Mouse (Mus musculus) lung, embryonic 14.5 days (tissue): ENCODE measurements around the gene Hdgfl2. TPM values are rescaled to one million over a fixed set of nuclear protein-coding genes. Genes with fewer than 3 reads are reported as not detected.

Source experiments
- ATAC-seq: fragments of 200-750 bp; cut with Nextera tagmentation; 2 replicates; pipeline ENCODE4 v1.8.0; 2017; ENCODE audit warnings: mild to moderate bottlenecking, moderate TSS enrichment, moderate library complexity; ENCODE audit not compliant: insufficient read depth
- DNase-seq: peaks from one replicate; pipeline ENCODE4 v3.0.0-alpha.2; 2015
- H3K27ac ChIP-seq: fragments of 300-500 bp; sonication (generic); 2 replicates; pipeline ENCODE4 v1.5.1; 2014; ENCODE audit warnings: low read depth, mild to moderate bottlenecking, moderate library complexity
- H3K27me3 ChIP-seq: fragments of 300-500 bp; sonication (generic); 2 replicates; pipeline ENCODE4 v1.6.1; 2014; ENCODE audit warnings: low read length, control low read depth; ENCODE audit not compliant: insufficient read depth
- H3K36me3 ChIP-seq: fragments of 300-500 bp; sonication (generic); 2 replicates; pipeline ENCODE4 v1.6.1; 2014; ENCODE audit warnings: control low read depth; ENCODE audit not compliant: insufficient read depth
- H3K4me1 ChIP-seq: fragments of 300-500 bp; sonication (generic); 2 replicates; pipeline ENCODE4 v1.6.1; 2014; ENCODE audit warnings: antibody characterized with exemption, control low read depth; ENCODE audit not compliant: insufficient read depth
- H3K4me2 ChIP-seq: fragments of 300-500 bp; sonication (generic); 2 replicates; pipeline ENCODE4 v1.6.1; 2014; ENCODE audit warnings: mild to moderate bottlenecking
- H3K4me3 ChIP-seq: fragments of 300-500 bp; sonication (generic); 2 replicates; pipeline ENCODE4 v1.5.1; 2014; ENCODE audit warnings: low read depth, low read length
- H3K9ac ChIP-seq: fragments of 300-500 bp; sonication (generic); 2 replicates; pipeline ENCODE4 v1.6.1; 2014
- H3K9me3 ChIP-seq: fragments of 300-500 bp; sonication (generic); 2 replicates; pipeline ENCODE4 v1.6.1; 2016; ENCODE audit warnings: low read depth, low read length, control low read depth
- CTCF ChIP-seq: IDR thresholded peaks from 2 replicates; pipeline ENCODE4 v1.5.1; 2016; ENCODE audit warnings: antibody characterized with exemption, low read depth
- WGBS: fragments of 180-500 bp; shearing (Covaris S2); extraction: QIAGEN DNeasy Blood & Tissue Kit; methylation state at CpG from one replicate; pipeline ENCODE4 v1.1.7; 2014; 5-methylcytosine and 5-hydroxymethylcytosine counted together
- polyA plus RNA-seq: library from polyadenylated mRNA; unstranded; fragments of >200 nt; fragmentation: Nextera tagmentation; extraction: Ambion mirVana; gene quantifications from 2 replicates; pipeline ENCODE4 v1.2.1, GENCODE M21; 2014

Hdgfl2 gene
- polyA plus RNA-seq, 1 experiment from 2014 or later, result 111 TPM

DNA sequence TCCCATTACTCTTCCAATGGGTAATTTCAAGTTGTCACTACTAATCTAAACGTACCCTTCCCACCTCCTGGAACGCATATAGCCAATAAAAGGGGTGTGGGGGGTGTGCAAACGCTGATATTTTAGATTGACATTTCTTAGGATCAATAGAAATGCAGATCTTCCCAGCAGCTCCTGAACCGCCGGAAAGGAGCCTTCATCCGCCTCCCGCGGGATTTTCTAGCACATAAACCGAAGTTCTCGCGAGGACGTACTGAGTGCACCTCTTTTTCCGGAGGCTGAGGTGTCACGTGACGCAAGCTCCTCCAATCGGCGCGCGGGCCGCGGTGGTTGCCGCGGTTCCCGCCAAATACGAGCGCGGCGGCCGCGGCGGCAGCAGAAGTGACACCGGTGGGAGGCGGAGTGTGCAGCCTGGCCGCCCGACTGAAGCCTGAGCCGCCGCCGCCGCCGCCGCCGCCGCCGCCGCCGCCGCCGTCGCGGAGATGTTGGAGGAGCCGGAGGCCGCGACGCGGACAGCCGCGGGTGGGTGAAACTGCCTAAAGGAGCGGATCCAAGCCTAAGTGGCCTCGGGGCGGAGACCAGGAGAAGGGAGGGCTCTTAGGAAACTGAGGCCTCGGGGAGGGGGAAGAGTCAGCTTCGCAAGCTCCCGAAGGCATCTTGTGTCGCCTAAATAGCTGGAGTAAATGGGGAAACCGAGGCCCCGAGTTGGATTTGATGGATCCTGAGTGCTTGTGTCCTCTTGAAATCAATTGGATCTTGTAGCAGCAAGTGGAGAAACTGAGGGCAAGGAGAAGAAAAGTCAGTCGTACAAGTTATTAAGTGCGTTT is 39.2 kb upstream of the Hdgfl2 start, which contains the start of gene Chaf1a:
Gene Chaf1a (plus strand): TSS at position 410 of the 827 bp plus-strand sequence.
- H3K9me3 ChIP-seq, result no peaks in the 10 kb centered on the region
- peak; percentile 84 for ATAC-seq

DNA sequence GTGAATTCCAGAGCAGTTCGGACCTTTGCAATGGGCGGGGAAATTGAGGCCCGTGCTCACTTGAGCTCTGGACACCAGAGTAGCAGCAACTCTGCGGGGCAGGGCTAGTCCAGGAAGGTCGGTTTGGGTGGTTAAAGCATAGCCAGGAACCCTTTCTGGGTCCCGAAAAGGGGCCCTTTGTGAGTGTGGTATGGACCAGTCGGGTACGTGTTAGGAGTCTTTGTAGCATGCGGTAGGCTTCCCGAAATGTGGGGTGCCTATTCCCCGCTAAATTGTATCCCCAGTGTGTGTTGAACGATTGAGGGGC is 38.6 kb upstream of the Hdgfl2 start:
- Histone ChIP-seq H3K4me2 (peak overlapping the region; percentile 69), H3K36me3 (peaks cover 28% of the 10 kb centered on the region), H3K9me3 (no peaks in the 10 kb centered on the region), H3K27ac (peak overlapping the region; percentile 84), H3K4me3 (peak overlapping the region; percentile 74), H3K27me3 (no peaks in the 10 kb centered on the region), H3K4me1 (peaks cover 7% of the 10 kb centered on the region; the same call in 1 of the 2 replicates), H3K9ac (peak overlapping the region; percentile 78)
- 2% methylated on average over 12 of the region's 12 CpGs for WGBS
- DNase-seq (peak; percentile 44), ATAC-seq (no peak)
- TF ChIP-seq CTCF, result no peak

More for the DNA sequence above, 39.2 kb upstream of the Hdgfl2 start, which contains the start of gene Chaf1a:
- H3K4me3 ChIP-seq, result peak within 1 kb of the TSS; percentile 74
- DNase-seq, result peak; percentile 100
- peaks cover 11% of the 10 kb centered on the region for H3K4me1 ChIP-seq
- peak within 1 kb of the TSS; percentile 84 for H3K27ac ChIP-seq
- H3K4me2 ChIP-seq, result peak within 1 kb of the TSS; percentile 69
- H3K36me3 ChIP-seq, result peaks cover 22% of the 10 kb centered on the region
- WGBS, result under 1% methylated on average over 68 of the region's 68 CpGs
- no peak for TF ChIP-seq CTCF
- no peaks in the 10 kb centered on the region for H3K27me3 ChIP-seq
- H3K9ac ChIP-seq, result peak within 1 kb of the TSS; percentile 78

DNA sequence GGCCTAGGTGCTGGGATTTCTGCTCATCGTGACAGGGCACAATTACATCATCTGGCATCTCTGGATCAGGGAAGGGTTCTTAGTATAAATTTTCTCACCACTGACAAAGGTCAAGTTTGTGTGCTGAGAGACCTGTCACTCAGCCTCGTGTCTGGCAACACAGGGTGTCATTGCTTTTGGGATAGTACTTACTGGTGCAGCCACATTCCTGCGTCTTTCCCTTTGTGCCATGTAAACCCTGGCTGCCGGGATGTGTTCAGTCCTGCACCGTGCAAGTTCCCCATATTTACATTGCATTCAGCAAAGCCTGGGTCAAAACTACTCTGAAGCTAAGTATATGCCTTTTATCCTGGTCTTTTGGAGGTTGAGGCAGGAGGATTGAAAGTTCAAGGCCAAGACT is 28.1 kb upstream of the Hdgfl2 start:
- Histone ChIP-seq H3K4me1 (no peaks in the 10 kb centered on the region), H3K9me3 (no peaks in the 10 kb centered on the region), H3K9ac (no peak overlapping the region), H3K4me2 (no peak overlapping the region), H3K27ac (no peak overlapping the region), H3K4me3 (no peak overlapping the region), H3K36me3 (peaks cover 86% of the 10 kb centered on the region), H3K27me3 (no peaks in the 10 kb centered on the region)
- 0 out of 2 replicates have a peak, but pooled peaks have one; percentile 30 for ATAC-seq
- WGBS, result 70% methylated on average over 5 of the region's 5 CpGs
- TF ChIP-seq CTCF, result no peak
- no peak for DNase-seq

DNA sequence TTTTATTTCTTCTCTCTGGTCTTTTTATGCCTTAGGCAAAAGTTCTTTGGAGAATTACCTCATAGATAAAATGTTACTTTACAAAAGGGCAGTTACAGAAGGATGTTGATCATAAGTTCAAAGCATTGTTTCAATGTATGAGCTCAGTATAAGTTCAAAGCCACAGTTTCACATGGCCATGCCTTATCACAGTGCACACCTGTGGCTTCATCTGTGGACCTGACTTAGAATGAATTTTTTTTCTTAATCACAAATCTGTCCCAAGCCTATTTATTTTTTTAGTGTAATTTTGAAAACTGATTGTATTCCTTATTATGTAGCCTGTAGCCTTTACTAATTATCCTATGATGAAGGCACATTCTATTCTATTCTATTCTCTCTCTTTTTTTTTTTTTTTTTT is 24.5 kb upstream of the Hdgfl2 start:
- ATAC-seq, result no peak
- no peak overlapping the region for H3K27ac ChIP-seq
- no peaks in the 10 kb centered on the region for H3K9me3 ChIP-seq
- no peak overlapping the region for H3K4me3 ChIP-seq
- no peak for DNase-seq
- no peaks in the 10 kb centered on the region for H3K27me3 ChIP-seq
- TF ChIP-seq CTCF, result no peak
- no peak overlapping the region for H3K4me2 ChIP-seq
- no peak overlapping the region for H3K9ac ChIP-seq
- H3K4me1 ChIP-seq, result no peaks in the 10 kb centered on the region
- H3K36me3 ChIP-seq, result peaks cover 84% of the 10 kb centered on the region

DNA sequence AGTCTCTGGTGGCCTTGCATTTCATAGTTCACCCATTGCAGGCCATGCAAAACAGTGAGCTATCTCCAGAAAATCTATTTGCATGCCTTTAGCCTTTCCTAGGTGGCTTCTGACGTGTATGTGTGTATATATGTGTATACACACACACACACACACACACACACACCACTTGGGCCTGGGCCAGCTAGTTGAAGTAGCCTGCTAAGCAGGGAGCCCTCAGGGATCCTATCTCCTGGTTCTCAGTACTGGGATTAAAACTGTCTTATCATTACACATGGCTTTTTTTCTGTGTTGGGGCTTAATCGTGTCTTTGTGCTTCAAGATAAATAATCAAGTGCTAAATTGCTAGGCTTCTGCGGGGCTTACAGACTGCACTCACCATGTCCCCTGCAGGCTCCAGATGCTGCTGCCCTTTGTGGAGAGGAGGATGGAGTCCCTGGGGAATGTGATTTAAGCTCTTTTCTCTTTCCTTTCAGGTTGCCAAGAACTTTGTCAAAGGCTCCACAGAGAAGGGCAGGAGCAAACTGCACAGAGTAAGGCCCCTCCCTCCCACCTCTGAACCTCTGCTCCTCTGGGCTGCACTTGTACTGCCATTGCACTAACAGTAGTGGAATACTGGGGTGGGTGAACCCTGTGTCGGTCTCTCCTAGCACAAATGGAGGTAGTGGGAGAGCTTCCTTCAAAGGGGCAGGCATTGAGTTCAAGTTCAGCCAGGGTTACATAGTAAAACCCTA is 23.3 kb upstream of the Hdgfl2 start:
- H3K27me3 ChIP-seq, result no peaks in the 10 kb centered on the region
- H3K4me3 ChIP-seq, result no peak overlapping the region
- peaks cover 84% of the 10 kb centered on the region for H3K36me3 ChIP-seq
- no peak overlapping the region for H3K27ac ChIP-seq
- no peaks in the 10 kb centered on the region for H3K4me1 ChIP-seq
- no peak for TF ChIP-seq CTCF
- 56% methylated on average over 4 of the region's 4 CpGs for WGBS
- no peak for ATAC-seq
- no peaks in the 10 kb centered on the region for H3K9me3 ChIP-seq
- no peak for DNase-seq
- no peak overlapping the region for H3K4me2 ChIP-seq
- H3K9ac ChIP-seq, result no peak overlapping the region; the same call in 1 of the 2 replicates

DNA sequence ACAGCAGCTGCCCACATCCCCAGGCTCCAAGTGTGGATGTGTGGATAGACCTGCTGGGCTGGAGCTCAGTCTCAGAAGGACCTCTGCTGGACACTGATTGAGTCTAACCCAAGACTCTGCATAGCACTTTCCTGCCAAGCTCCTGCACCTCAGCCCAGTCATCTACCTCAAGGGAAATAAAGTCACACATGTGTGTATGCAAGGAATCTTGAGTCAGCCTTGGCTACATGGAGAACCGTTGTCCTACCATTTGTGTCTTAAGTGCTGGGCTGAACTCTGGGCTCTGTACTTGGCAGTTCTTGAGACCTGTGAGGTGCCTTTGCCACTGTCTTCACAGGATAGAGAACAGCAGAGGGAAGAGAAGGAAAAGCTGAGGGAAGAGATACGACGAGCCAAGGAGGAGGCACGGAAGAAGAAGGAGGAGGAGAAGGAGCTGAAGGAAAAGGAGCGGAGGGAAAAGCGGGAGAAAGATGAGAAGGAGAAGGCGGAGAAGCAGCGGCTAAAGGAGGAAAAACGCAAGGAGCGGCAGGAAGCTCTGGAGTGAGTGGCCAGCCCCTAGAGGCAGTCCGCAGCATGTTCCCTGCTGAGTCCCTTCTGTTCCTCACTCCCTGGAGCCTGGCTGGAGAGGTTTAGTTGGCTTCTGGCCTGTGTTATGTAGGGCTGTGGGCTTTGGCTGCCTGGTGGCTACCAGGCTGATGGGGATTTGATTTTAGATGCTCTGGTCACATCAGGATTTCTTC is 21.9 kb upstream of the Hdgfl2 start:
- H3K36me3 ChIP-seq, result peaks cover 84% of the 10 kb centered on the region
- ATAC-seq, result no peak
- 77% methylated on average over 11 of the region's 11 CpGs for WGBS

More for the DNA sequence above, 21.9 kb upstream of the Hdgfl2 start:
- Histone ChIP-seq H3K9ac (no peak overlapping the region), H3K27me3 (no peaks in the 10 kb centered on the region), H3K27ac (no peak overlapping the region), H3K4me3 (no peak overlapping the region), H3K4me2 (no peak overlapping the region), H3K4me1 (no peaks in the 10 kb centered on the region), H3K9me3 (no peaks in the 10 kb centered on the region)
- no peak for DNase-seq
- no peak for TF ChIP-seq CTCF
